16 mouse cellular contexts compared by ENCODE assay signal in the genomic region with DNA sequence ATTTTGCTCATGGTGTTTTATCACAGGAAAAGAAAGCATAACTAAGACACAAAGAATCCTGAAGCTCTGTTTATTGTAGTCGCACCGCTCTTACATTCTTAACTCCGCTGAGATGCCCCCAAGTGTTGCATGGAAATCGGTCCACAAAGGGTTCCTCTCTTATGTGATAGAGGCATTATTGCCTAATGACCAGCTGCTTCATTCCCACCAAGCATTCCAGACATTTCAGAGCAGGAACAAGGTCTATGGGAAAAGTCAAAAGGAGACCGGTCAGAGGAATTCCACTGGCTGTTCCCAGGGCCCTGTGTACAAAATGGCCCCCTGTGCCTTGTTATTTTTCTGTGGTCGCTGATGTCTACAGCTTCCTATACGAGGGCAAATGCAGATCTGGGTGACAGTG.
"Had no signal": no experiment of that assay in that cellular context is flagged by ENCODE, and none has a peak within 500 bp of the region (broad histone marks: within the 10 kb centered on the region; RNA-seq: fewer than 3 reads in every experiment).

No protein-coding gene starts in this region.

- H3K9ac ChIP-seq: liver, embryonic 15.5 days; lung, embryonic 14.5 days; midbrain, embryonic 15.5 days; neural tube, embryonic 13.5 days had no signal

- H3K27ac ChIP-seq: limb, embryonic 10.5 days; liver, embryonic 15.5 days; macrophage; midbrain, embryonic 15.5 days; neural tube, embryonic 13.5 days had no signal

- DNase-seq: kidney, postnatal 25 days; lung, embryonic 14.5 days; retina, postnatal 1 day; right cerebral cortex, postnatal 4 days; spleen, adult 18-20 months; thymus, adult 18-20 months; thymus, postnatal 14 days had no signal

- H3K9me3 ChIP-seq: limb, embryonic 10.5 days; liver, embryonic 15.5 days; megakaryocyte, embryonic 14.5 days; midbrain, embryonic 15.5 days; neural tube, embryonic 13.5 days had no signal

- H3K4me3 ChIP-seq: limb, embryonic 10.5 days; liver, embryonic 15.5 days; megakaryocyte, embryonic 14.5 days; midbrain, embryonic 15.5 days; neural tube, embryonic 13.5 days had no signal

- ATAC-seq: intestine, postnatal 0 days; midbrain, embryonic 15.5 days had no signal

- H3K4me2 ChIP-seq: liver, embryonic 11.5 days; liver, embryonic 15.5 days; lung, embryonic 14.5 days; midbrain, embryonic 11.5 days; midbrain, embryonic 15.5 days; neural tube, embryonic 13.5 days had no signal

- H3K36me3 ChIP-seq: limb, embryonic 10.5 days; liver, embryonic 15.5 days; midbrain, embryonic 15.5 days; neural tube, embryonic 13.5 days had no signal

- H3K4me1 ChIP-seq: liver, embryonic 15.5 days; megakaryocyte, embryonic 14.5 days; midbrain, embryonic 15.5 days had no signal

- H3K27me3 ChIP-seq: liver, embryonic 15.5 days; midbrain, embryonic 15.5 days; neural tube, embryonic 13.5 days had no signal
